Mouse (Mus musculus) frontal cortex, postnatal 10 days (tissue): ENCODE data around the gene Tnn.

Source experiments
- DNase-seq, 2 experiments: peaks; one replicate each; pipeline ENCODE4 v3.0.0; 2022; ENCODE audit warnings: low spot score in 2 of 2, mixed read lengths in 1 of 2

Tnn gene

DNA sequence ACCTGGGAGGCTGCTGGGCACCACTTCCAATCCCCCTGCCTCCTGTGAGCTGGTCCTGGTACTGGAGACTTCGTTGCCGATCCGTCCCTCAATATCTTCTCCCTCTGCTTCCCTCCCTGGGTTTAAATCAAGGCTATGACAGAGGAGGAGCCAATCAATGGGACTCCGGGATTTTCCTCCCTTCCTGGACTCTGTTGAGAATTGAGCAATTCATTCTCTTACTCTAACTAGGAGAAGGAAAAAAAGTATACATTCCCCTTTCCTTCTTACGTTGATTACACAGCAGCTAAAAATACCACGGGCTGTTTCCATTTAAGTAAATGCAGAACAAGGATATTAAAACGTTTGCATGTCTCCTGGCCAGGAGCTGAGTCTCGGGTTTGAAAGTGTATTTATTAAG, at the start of gene Tnn:
Gene Tnn (minus strand): TSS at position 101 of the 400 bp plus-strand sequence.
- DNase-seq, result no peak

DNA sequence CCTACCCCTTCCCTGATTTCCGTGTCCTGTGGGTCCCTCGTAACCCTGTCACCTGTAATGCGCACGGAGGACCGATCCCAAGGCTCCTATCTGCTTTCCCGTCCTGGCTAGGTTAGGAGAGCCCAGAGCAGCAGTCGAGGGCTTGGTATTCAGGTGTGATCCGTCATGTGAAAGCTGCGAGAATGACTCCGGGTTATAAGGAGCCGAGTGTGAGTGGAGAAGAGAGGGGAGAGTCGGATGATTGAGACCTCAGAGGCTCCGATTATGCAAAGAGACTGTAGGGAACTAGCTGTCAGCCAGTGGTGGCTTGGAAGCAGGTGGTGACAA, 41.9 kb upstream of the Tnn start:
- DNase-seq, result no peak

DNA sequence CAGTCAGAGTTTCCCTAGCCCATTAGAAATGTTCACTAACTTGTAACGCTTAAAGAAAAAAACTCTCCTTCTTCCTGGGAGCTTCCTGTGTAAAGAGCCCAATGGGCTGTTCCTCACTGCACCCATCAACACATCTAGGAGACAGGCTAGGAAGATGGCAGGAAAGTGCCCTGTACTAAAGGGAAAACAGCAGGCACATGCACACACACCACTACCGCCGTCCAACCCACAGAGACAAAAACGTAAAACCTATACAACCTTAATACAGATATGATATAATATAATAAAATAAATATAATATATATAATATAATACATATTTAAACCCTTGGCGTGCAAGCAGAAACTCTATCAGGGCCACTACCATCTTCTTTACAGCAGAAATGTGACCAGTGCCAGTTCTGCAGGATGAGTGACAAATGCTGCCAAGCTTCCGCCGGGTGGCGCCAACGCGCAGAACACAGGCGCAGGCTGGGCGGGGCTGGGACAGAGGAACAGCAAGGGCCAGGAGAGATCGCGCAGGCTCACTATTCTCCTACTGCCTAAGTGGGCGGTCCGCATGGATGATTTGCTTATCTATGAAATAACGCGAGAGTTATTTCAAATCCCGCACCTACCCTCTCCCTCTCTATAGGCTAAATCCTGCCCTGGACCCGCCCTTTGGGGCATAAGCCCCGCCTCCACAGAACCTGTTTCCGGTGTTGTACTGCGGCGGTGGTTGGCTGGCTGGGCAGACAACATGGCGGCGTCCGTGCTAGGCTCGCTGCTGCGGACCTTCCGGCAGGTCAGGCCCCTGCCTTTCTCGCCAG, 41.4 kb upstream of the Tnn start, which contains the start of gene Mrps14:
Gene Mrps14 (plus strand): TSS at position 687 of the 808 bp plus-strand sequence.
- peak; percentile 96 to 98 for DNase-seq

DNA sequence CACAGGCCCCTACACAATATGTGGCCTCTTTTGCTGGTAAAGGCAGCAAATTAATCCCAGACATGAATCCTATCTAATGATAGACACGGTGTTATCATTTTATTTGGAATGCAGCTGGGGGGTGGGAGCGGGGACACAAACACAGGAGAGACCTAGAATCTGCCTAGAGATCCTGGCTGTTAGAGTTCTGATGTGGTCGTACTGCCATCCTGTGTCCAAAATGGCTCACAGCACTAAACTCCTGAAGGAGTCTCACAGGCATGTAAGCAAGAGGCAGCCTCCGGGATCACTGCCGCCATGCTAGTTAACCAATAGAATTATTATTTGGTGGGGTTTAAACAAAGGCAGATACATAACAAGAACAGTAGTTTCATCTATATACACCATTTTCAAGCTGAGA, 31.1 kb upstream of the Tnn start:
- peak; percentile 35 to 57 for DNase-seq

DNA sequence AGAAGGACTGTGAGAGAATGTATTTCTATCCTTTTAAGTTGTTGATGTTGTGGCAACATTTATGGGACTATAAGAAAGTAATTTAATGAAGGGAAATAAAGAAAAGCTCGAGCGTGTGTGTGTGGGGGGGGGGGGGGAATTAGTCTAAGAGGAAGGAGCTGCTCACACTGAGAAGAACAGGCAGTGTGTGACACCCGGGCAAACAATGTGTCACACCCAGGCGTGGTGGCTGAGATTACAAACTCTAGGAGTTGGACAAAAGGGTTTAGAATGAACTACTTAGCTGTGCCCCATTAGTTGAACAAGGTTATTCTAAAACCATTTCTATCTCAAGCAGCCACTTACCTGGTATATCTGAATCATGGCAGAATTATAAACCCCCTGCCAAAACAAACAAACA, 27.8 kb upstream of the Tnn start:
- no peak for DNase-seq

DNA sequence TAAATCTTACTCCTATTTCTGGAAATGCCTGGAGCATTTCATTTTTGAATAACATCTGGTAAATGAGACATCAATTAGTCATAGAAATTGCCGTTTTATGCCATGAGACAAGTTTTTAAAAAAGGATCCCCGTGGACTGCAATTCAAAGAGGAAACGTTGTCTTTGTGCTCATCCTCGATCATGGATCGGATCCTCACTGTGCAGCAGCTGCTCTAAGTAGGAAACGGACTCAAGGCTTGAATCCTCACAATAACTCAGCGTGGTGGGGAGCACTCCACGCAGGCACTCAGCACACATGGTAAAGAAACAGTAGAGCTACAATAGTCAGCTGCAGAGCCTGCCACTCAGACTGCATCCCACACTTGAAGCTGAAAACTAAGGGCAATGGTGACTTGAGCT, 23.5 kb upstream of the Tnn start:
- no peak for DNase-seq

DNA sequence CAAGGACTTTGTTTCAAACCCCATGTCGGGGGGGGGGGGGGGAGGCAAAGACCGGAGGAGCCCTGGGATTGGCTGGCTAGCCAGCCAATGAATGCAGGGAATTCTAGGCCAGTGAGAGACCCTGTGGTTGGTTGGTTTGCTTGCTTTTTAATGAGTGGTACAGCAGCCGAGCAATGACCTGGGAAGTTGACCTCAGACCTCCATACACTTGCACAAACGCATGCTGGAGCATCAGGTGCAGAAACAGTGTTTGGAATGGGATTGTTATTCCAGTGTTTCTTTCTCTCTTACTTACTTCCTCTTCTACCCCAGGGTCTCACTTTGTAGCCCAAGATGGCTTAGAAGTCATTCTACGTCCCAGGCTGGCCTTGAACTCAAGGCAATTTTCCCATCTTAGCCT, 13.2 kb upstream of the Tnn start:
- DNase-seq, result no peak

DNA sequence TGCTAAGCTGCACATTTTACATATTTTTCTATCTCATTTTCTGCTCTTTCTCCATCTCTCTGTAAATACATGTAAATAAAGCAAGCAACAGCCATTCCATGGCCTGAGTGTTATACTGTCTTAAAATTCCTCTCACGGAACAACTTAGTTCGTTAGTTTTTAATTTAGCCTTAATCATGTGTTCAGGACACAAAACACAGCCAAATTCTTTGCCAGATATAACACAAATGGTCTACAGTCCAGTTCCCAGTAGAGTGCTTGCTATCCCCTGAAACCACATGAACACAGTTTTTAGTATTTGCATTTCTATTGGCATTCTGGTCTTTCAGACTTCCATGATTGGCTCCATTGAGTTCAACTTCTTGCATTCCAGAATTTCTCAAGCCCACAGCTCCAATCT, 4.8 kb upstream of the Tnn start:
- DNase-seq, result no peak

DNA sequence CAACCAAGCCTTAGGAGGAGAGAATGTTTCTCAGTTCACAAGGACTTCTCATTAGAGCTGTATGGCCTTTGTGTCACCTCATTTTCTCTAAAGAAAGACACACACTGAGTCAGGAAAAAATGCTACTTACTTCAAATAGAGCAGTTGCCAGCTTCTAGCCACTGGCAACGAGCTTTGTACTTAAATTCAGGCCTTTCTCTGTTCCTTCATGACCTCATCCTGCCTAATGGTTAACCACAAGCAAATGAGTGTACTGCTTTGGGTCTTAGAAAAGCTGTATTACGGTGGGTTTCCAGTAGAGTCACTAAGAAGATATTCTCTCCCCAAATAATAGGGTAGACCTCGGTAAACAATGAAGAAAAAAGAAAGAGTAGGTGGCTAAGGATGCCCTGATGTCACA, 2.7 kb downstream of the Tnn start:
- no peak for DNase-seq

DNA sequence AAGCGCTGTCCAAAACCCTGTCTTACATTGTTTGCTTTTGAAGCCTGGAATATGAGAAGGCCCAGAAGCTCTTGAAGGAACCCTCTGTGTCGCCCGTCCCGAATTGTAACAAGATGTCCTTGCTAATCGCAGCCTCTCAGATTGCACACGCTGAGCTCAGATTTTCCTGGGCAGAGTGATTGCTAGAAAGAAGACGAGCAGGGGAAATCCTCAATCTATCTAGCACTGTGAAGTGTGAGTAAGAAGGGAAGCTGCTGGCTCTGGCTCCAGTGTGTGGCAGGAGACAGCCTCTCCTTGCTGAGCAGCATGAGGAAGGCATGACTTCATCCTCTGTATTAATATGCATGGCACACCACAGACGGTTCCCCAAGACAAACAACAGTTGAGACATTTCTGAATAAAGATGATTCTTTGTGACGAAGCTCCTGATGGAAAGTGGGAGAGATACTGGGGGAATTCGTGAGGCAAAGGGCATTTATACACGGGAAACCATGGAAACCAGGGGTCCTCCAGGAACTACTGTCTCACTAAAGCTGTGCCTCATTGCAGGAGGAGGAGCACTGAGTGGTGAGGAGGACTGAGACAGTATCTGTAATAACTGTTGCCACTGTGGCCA, 4.0 kb downstream of the Tnn start:
- DNase-seq, result peak; percentile 15 to 21

DNA sequence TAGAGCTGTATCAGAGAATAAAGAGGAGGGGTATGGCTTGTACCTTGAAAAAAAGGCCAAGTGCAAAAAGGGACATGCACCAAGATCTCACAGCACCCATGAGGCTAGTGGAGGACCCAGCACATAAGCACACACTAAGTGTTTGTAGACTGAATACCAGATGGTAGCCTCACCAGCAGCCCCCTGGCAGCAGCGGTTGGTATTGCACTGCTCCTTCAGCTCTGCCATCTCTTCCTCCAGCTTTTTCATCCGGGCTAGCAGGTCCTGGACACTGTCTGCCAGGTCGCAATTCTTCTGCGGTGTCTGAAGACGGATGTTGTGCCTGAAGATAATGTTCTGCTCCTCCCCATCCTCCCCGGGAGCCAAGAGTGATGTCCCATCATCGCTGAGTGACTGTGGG, 6.1 kb downstream of the Tnn start:
- DNase-seq, result no peak

DNA sequence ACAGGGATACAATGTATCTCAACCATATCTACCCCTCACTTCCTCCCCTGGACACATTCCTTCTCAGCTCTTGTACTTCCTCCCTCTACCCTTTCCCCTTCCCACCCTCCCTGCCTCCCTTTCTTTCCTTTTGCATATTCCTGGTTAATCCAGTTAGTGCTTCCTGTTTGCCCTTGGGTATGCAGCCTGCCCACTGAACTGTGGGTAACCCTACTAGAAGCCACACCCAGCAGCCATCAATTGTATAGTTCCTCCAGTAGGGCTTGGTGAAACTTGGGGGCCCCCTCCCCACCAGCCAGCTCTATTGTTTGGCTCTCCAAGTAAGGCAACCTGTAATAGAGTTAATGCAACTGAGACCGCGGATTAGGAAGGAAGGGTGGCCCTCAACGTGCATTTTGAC, 7.8 kb downstream of the Tnn start:
- no peak for DNase-seq

DNA sequence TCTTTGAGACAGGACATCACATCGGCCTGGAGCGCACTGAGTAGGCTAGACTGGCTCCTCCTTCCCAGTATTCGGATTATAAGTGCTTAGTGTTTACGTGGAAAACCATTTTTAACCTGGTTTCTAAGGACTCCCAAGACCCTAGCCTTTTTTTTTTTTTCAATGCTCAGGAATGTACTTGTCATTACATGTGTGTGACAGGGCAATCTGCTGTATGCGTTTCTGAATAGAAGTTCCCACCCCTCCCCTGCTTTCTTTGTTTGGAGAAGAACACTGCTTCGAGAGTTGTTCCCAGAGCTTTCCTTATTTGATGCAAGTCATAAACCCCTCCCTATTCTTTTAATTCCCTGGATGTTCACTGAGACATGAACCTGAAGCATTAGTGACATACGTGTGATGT, 9.0 kb downstream of the Tnn start:
- no peak for DNase-seq

DNA sequence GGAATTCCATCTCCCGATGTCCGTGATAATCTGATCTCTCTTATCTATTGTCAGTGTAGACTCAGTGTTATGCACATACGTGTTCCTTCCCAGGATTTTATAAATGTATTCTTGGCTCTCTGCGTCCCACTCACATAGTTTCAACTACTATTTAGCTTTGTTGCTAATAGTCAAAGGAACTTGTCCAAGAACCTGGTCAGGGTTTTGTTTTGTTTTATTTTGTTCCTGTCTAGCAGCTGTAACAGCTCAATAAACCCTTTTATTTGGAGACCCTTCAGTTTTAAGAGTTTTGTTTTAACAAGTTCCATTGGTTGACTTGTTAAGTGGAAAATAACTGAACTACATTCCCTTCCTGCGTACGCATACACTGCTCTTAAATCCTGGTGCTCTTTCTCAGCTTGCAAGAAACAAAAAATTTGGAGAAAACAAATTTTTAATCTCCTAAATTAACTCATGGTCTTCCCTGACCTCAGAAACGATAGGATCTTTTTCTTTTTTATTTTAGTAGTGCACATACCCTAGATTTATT, 17.0 kb downstream of the Tnn start:
- no peak for DNase-seq

DNA sequence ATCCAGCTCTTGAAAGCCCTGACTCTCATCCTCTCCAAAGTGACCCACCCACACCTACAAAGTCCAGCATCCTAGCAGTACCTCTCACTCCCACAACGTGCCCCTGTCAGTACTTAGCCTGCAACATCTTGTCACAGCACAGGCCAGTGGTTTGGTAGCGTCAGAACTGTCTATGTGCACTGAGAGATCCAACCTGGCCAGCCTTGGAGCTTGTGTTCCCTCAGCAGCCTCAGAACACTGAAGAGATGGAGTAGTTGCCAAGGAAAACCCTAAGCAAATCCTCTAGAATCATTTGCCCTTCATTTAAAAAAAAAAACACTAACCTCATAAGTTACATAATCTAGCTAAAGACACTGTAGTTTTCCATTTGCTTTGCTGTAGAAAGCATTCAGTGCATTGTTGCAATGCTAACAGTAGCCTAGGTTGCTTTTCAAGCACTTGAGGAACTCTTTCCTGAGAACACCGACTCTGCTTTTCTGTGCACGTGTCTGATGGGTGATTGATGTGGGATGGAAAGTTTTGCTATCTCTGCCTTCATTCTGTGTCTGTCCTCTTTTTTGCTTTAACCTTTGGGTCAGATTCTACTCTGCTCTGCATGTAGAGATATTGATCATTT, 19.8 kb downstream of the Tnn start:
- DNase-seq, result no peak

DNA sequence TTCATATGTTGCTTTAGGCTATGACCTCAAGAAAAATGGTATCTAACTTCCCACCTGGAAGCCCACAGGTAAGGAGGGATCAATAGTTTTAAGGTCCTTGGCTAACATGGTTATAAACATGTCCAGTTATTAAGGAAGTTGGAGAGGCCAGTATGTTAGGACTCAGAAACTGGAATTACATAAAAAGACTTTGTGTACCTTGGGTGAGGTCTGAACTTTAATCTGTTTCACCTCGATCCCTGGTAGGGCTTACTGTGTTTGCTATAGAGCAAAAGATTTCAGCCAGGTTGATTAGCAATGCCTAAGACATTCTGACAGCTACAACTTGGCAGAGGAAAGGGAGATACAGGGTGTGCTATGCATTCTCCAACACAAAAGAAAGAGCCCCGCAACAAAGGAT, 29.4 kb downstream of the Tnn start:
- no peak for DNase-seq

DNA sequence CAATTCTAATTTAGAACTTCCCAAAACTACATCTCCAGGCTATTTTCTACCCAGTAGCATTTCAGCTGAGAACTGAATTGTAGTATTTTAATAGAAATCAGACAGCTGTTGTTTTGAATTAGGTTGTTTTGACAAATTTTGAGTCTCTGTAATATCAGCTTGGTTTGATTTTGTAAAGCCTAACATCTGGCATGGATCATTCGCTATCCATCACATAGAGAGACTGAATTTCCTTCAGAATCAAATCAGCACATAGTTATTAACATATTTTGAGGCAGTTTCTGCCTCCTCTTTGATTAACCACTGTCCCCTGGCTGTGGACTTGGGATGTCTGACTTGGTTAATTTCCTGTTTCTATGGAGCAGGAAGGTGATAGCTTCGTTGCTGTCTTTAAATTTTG, 44.8 kb downstream of the Tnn start:
- no peak for DNase-seq

DNA sequence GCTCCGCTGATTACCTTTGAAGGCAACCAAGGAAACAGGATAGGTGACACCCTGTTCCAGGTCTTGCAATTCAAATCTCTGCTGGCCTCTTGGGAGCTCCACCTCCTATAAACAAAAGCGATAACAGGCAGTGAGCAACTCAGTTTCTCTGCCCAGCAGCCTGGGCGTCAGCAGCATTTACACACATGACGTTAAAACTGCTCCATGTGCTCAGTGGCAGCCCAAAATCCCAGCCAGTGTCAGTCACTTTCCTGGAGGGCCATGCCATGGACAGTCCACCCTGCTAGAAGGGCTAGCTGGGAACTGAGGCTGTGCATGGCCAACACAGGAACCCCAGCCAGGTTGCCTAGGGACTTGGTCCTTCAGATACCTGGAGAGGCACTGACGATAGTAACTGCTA, 48.0 kb downstream of the Tnn start:
- no peak for DNase-seq

DNA sequence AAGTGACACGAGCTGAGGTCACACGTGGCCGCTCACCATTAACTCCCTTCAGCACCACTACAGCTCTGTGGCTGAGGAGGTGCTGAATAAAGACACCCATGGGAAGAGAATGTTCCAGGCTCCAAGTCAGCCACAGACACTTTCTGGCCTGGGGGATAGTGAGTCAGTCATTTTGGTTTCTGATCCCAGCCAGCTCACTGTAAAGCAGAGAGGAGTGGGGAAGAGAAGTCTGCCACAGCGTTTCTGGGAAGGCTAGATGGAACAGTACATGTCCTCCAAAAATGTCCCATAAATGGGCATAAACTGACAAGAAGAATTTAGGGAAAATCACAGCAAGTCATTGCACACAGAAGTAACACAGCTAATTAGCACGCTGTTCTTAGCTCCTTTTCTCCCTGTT, 52.4 kb downstream of the Tnn start:
- DNase-seq, result no peak

DNA sequence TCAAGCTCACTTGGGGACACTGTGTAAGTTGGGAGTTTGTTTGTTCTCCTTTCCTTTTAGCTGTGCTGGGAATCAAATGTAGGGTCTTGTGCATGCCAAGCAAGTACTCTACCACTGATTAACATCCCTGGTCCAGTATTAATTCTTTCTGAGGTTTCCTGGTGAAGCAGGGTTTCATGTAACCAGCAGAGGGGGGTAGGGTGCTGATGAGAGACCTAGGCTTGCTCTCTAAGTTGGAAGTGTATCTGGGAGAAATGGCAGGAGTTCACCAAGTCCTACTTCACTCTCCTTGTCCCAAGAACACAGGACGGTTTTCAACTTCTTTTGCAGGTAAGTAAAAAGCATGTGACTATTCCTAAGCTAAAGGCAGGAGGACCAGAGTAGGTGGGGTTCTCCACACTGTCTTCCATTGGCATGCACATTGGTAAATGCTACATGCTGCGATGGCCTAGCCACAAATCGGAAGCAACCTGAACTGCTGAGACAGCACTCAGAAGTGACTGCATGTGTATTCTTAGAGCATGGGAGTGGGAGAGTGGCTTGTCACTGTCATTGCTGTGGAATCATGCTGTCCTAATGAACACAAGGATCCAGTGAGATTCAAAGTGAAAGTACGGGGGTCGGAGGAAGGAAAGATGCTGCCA, 53.6 kb downstream of the Tnn start:
- DNase-seq, result no peak

DNA sequence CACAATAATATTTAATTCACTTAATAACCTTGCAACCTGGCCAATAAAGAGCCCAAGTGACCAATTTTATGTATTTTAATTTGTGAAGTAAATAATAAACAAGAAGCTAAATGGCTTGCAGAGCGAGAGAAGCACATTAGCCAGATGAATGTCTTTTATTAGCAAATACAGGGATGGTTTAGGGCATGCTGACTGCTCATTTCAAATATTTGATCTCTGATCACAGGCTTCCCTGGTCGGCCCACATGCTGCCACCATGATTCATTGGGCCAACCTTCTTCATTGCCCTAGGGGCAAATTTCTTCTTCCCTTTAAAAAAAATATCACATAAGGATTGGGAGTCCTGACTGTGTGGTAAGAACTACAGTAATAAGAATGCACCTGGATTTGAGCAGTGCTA, 66.7 kb downstream of the Tnn start:
- no peak for DNase-seq

DNA sequence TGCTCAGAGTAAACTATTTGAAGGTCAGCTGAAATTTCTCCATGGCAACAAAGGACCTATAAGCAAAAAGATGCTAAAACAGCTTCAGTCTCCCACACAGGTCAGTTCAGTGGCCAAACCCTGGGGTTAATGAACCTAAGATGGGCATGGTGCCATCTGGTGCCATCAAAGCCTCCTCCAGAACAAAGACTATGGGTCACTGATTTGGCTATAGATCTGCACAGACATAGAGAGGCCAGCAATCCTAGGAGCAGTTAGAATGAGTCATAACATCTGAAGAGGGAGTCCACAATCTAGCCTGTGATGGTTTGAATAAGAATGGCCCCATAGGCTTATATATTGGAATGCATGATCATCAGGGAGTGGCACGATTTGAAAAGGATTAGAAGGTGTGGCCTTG, 69.1 kb downstream of the Tnn start:
- DNase-seq, result no peak

DNA sequence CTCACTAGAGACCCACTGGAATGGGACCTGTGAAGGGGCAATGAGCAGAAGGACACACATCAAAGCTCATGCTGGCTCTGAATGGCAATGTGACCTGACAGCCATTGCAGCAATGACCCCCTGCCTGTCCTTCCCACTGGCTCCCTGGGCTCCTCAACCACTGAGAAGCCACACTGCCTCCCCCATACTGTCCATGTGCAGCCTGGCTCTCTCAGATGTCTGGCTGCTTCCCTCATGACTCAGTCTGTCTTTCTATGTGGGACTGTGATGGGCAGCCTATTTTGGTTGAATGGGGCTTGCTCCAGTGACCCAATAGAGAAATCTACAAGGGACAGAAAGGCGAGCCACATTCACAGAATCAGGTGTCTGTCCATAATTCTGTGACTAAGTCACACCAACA, 70.7 kb downstream of the Tnn start:
- no peak for DNase-seq
